In genomic region chr5:149678100-149678989, GRCm38 (mm10) we compare ENCODE assay signal across 8 mouse cellular contexts. TPM values are rescaled to one million over a fixed set of nuclear protein-coding genes. Genes with fewer than 3 reads are reported as not detected.
A peak's percentile ranks its signal among the peaks of the same experiment; 100 is the strongest.
DNase-seq lines count a peak whose midpoint lies in the region; ATAC-seq and TF ChIP-seq lines count a peak whose summit lies in the region.

TSS of gene B3glct (plus strand) at chr5:149678230.

- peak; percentile 32; the same call in 1 of the 2 replicates for TF ChIP-seq POLR2A in bone marrow, adult 2 months (IDR thresholded peaks at IDR 0.05; ENCODE audit: borderline replicate concordance, control insufficient read depth, low read depth, low read length)
- TF ChIP-seq POLR2A in limb, embryonic 14.5 days (IDR thresholded peaks at IDR 0.05; ENCODE audit: borderline replicate concordance, extremely low read depth, insufficient read depth, insufficient read length), result peak; percentile 58; the same call in 1 of the 2 replicates
- TF ChIP-seq POLR2A in spleen, adult 2 months (IDR thresholded peaks at IDR 0.05; ENCODE audit: low read depth, low read length), result no peak

- peak within 1 kb of the TSS; percentile 94 for H3K4me2 ChIP-seq in embryonic facial prominence, embryonic 15.5 days (replicated peaks)
- H3K4me2 ChIP-seq in limb, embryonic 14.5 days (replicated peaks; ENCODE audit: low read depth, low read length, severe bottlenecking), result peak within 1 kb of the TSS; percentile 92
- H3K4me2 ChIP-seq in midbrain, embryonic 16.5 days (ENCODE audit: low read length), result peak within 1 kb of the TSS; percentile 94

- ATAC-seq in embryonic facial prominence, embryonic 15.5 days (ENCODE audit: insufficient number of reproducible peaks, low FRiP score, low TSS enrichment, low read depth), result peak; percentile 94
- peak; percentile 95 for ATAC-seq in limb, embryonic 14.5 days (ENCODE audit: low FRiP score, low read depth)
- peak; percentile 94 for ATAC-seq in midbrain, embryonic 16.5 days

- no peaks in the 10 kb centered on the region for H3K9me3 ChIP-seq in embryonic facial prominence, embryonic 15.5 days (replicated peaks)
- H3K9me3 ChIP-seq in limb, embryonic 14.5 days (ENCODE audit: control insufficient read depth, low read length), result no peaks in the 10 kb centered on the region
- no peaks in the 10 kb centered on the region for H3K9me3 ChIP-seq in midbrain, embryonic 16.5 days (replicated peaks; ENCODE audit: control insufficient read depth, low read length, poor library complexity, severe bottlenecking)

- H3K4me3 ChIP-seq in bone marrow, adult 2 months (replicated peaks; ENCODE audit: control insufficient read depth, low read depth, low read length), result peak within 1 kb of the TSS; percentile 72
- peak within 1 kb of the TSS; percentile 77 for H3K4me3 ChIP-seq in embryonic facial prominence, embryonic 15.5 days (replicated peaks)
- H3K4me3 ChIP-seq in limb, embryonic 14.5 days (replicated peaks; ENCODE audit: low read length), result peak within 1 kb of the TSS; percentile 71
- H3K4me3 ChIP-seq in midbrain, embryonic 16.5 days (ENCODE audit: low read depth, low read length), result peak within 1 kb of the TSS; percentile 74
- H3K4me3 ChIP-seq in spleen, adult 2 months (ENCODE audit: extremely low read depth, insufficient read depth, insufficient read length), result peak within 1 kb of the TSS; percentile 99

- H3K9ac ChIP-seq in embryonic facial prominence, embryonic 15.5 days, result peak within 1 kb of the TSS; percentile 59
- H3K9ac ChIP-seq in limb, embryonic 14.5 days (ENCODE audit: low read depth, low read length, severe bottlenecking), result peak within 1 kb of the TSS; percentile 88
- H3K9ac ChIP-seq in midbrain, embryonic 16.5 days (ENCODE audit: low read depth, low read length), result peak within 1 kb of the TSS; percentile 78

- WGBS in bone marrow, adult 2 months, result under 1% methylated on average over 91 of the region's 106 CpGs
- WGBS in embryonic facial prominence, embryonic 15.5 days, result under 1% methylated on average over 78 of the region's 106 CpGs
- WGBS in limb, embryonic 14.5 days, result under 1% methylated on average over 38 of the region's 106 CpGs
- 1% methylated on average over 75 of the region's 106 CpGs for WGBS in midbrain, embryonic 16.5 days
- under 1% methylated on average over 61 of the region's 106 CpGs for WGBS in spleen, adult 2 months

- TF ChIP-seq CTCF in bone marrow, adult 2 months (IDR thresholded peaks at IDR 0.05; ENCODE audit: control insufficient read depth, insufficient read depth, low read length), result peak; percentile 73
- TF ChIP-seq CTCF in spleen, adult 2 months (IDR thresholded peaks at IDR 0.05; ENCODE audit: extremely low read depth, insufficient read depth, insufficient read length, insufficient replicate concordance), result peak; percentile 83; the same call in 1 of the 2 replicates

- no peaks in the 10 kb centered on the region; the same call in 1 of the 2 replicates for H3K4me1 ChIP-seq in bone marrow, adult 2 months (ENCODE audit: control insufficient read depth, insufficient read depth, low read length)
- H3K4me1 ChIP-seq in embryonic facial prominence, embryonic 15.5 days, result peaks cover 15% of the 10 kb centered on the region; the same call in 1 of the 2 replicates
- peaks cover 6% of the 10 kb centered on the region; the same call in 1 of the 2 replicates for H3K4me1 ChIP-seq in limb, embryonic 14.5 days (ENCODE audit: control insufficient read depth, insufficient read depth, low read length)
- peaks cover 6% of the 10 kb centered on the region for H3K4me1 ChIP-seq in midbrain, embryonic 16.5 days (ENCODE audit: control insufficient read depth, insufficient read depth, low read length)
- peaks cover 8% of the 10 kb centered on the region; the same call in 1 of the 2 replicates for H3K4me1 ChIP-seq in spleen, adult 2 months (ENCODE audit: control insufficient read depth, insufficient read depth, insufficient read length)

- H3K36me3 ChIP-seq in embryonic facial prominence, embryonic 15.5 days, result no peaks in the 10 kb centered on the region
- H3K36me3 ChIP-seq in limb, embryonic 14.5 days (ENCODE audit: control insufficient read depth, insufficient read depth, low read length), result no peaks in the 10 kb centered on the region
- no peaks in the 10 kb centered on the region for H3K36me3 ChIP-seq in midbrain, embryonic 16.5 days (ENCODE audit: control insufficient read depth, insufficient read depth, low read length)
- H3K36me3 ChIP-seq in spleen, adult 2 months (ENCODE audit: control insufficient read depth, insufficient read depth, low read length), result no peaks in the 10 kb centered on the region

- no peaks in the 10 kb centered on the region for H3K27me3 ChIP-seq in embryonic facial prominence, embryonic 15.5 days
- no peaks in the 10 kb centered on the region for H3K27me3 ChIP-seq in limb, embryonic 14.5 days (ENCODE audit: control insufficient read depth, insufficient read depth, low read length)
- no peaks in the 10 kb centered on the region for H3K27me3 ChIP-seq in midbrain, embryonic 16.5 days (ENCODE audit: control insufficient read depth, insufficient read depth, low read depth, low read length)
- no peaks in the 10 kb centered on the region; the same call in 1 of the 2 replicates for H3K27me3 ChIP-seq in spleen, adult 2 months (ENCODE audit: control insufficient read depth, insufficient read depth, low read length)

- peak within 1 kb of the TSS; percentile 94 for H3K27ac ChIP-seq in bone marrow, adult 2 months (ENCODE audit: control insufficient read depth, insufficient read depth, low read depth, low read length, poor library complexity)
- peak within 1 kb of the TSS; percentile 83 for H3K27ac ChIP-seq in embryonic facial prominence, embryonic 15.5 days (replicated peaks)
- peak within 1 kb of the TSS; percentile 81 for H3K27ac ChIP-seq in limb, embryonic 14.5 days (replicated peaks; ENCODE audit: low read depth, low read length)
- H3K27ac ChIP-seq in midbrain, embryonic 16.5 days (ENCODE audit: low read length), result peak within 1 kb of the TSS; percentile 52
- H3K27ac ChIP-seq in spleen, adult 2 months (ENCODE audit: insufficient read depth, low read length), result peak within 1 kb of the TSS; percentile 98

- DNase-seq in 3T3-L1 (ENCODE audit: low read depth, low spot score), result peak; percentile 73
- DNase-seq in heart, adult 8-10 months (ENCODE audit: low spot score), result peak; percentile 67
- DNase-seq in kidney, adult 9 months, result peak; percentile 76
- DNase-seq in limb, embryonic 14.5 days (ENCODE audit: low spot score), result peak; percentile 54
- DNase-seq in spleen, adult 2 months (ENCODE audit: low read depth in 1 of 2, low spot score in 2 of 2), result peak; percentile 71 to 84

RNA-seq across cellular contexts. Expression of gene B3glct, which starts in this region (rescaled TPM):
- polyA plus RNA-seq in bone marrow, adult 2 months (2011; ENCODE audit: insufficient read depth, insufficient read length, low replicate concordance, missing spikeins), result 2.5 and 6.0 TPM in 2 replicates
- 9.7 and 11.0 TPM in 2 replicates for polyA plus RNA-seq in embryonic facial prominence, embryonic 15.5 days (2015; fragmentation: Nextera tagmentation; extraction: Ambion mirVana)
- 1 to 10 TPM; 4.1 to 8.0 (median 6.5) TPM for total RNA-seq in heart, adult 8-10 months (2022)
- polyA plus RNA-seq in limb, embryonic 14.5 days (2012; rRNA removed), result 20.0 and 20.4 TPM in 2 replicates
- 15.4 and 16.4 TPM in 2 replicates for polyA plus RNA-seq in limb, embryonic 14.5 days (2014; fragmentation: Nextera tagmentation; extraction: Ambion mirVana)
- 17.5 and 18.5 TPM in 2 replicates for polyA plus RNA-seq in midbrain, embryonic 16.5 days (2015; fragmentation: Nextera tagmentation; extraction: Ambion mirVana)
- 2.2 and 2.3 TPM in 2 replicates for polyA plus RNA-seq in spleen, adult 2 months (2012; rRNA removed)

Comparison
In these comparisons a context has a peak if more than half of its experiments do, and no peak if none do; other contexts are left out.
1. Peak in every context shown above with its lines: DNase-seq, ATAC-seq, H3K4me3 ChIP-seq and H3K27ac ChIP-seq.